Mouse (Mus musculus): ENCODE results near the gene H2-DMb2. TPM values are rescaled to one million over a fixed set of nuclear protein-coding genes. Genes with fewer than 3 reads are reported as not detected.

The H2-DMb2 gene
- total and polyA plus RNA-seq, 2 experiments from 2014 or later: 0.38 TPM; not detected in 1

GRCm38 (mm10) chr17:34122188-34122984, 20.7 kb upstream of the H2-DMb2 start, which contains the start of gene Brd2:
Gene Brd2, minus strand, starts transcription at chr17:34122634.
- peak within 1 kb of the TSS; percentile 100 for H3K27ac ChIP-seq (ENCODE audit: low read depth)
- H3K4me3 ChIP-seq (ENCODE audit: low read depth, low read length): peak within 1 kb of the TSS; percentile 95
- ATAC-seq (ENCODE audit: insufficient read depth, low read depth) (peak; percentile 52), DNase-seq (ENCODE audit: low spot score) (peak; percentile 96)
- peak within 1 kb of the TSS; percentile 90 for H3K4me2 ChIP-seq (ENCODE audit: low read depth, low read length)
- no peaks in the 10 kb centered on the region for H3K27me3 ChIP-seq (ENCODE audit: control insufficient read depth, insufficient read depth, low read length)
- WGBS: under 1% methylated on average over 65 of the region's 75 CpGs
- H3K36me3 ChIP-seq (replicated peaks; ENCODE audit: control insufficient read depth, insufficient read depth, low read length): peaks cover 9% of the 10 kb centered on the region
- peak within 1 kb of the TSS; percentile 97 for H3K9ac ChIP-seq (replicated peaks; ENCODE audit: low read depth, low read length)
- peaks cover 8% of the 10 kb centered on the region for H3K4me1 ChIP-seq (ENCODE audit: control insufficient read depth, insufficient read depth)
- TF ChIP-seq CTCF (IDR thresholded peaks at IDR 0.05; ENCODE audit: low read depth): no peak
- TF ChIP-seq EP300 (IDR thresholded peaks at IDR 0.05; ENCODE audit: low read depth): peak; percentile 85
- H3K9me3 ChIP-seq (replicated peaks; ENCODE audit: control insufficient read depth, low read length): no peaks in the 10 kb centered on the region

- peak overlapping the region; percentile 100 for H3K27ac ChIP-seq (ENCODE audit: low read depth)
- H3K4me3 ChIP-seq (ENCODE audit: low read depth, low read length): peak overlapping the region; percentile 95
- under 1% methylated on average over 7 of the region's 7 CpGs for WGBS
- DNase-seq (ENCODE audit: low spot score): no peak
- no peak for TF ChIP-seq CTCF (IDR thresholded peaks at IDR 0.05; ENCODE audit: low read depth)
- no peak for TF ChIP-seq EP300 (IDR thresholded peaks at IDR 0.05; ENCODE audit: low read depth)
- H3K36me3 ChIP-seq (replicated peaks; ENCODE audit: control insufficient read depth, insufficient read depth, low read length): peaks cover 9% of the 10 kb centered on the region
- peaks cover 16% of the 10 kb centered on the region for H3K4me1 ChIP-seq (ENCODE audit: control insufficient read depth, insufficient read depth)
- peak overlapping the region; percentile 90 for H3K4me2 ChIP-seq (ENCODE audit: low read depth, low read length)
- peak overlapping the region; percentile 97 for H3K9ac ChIP-seq (replicated peaks; ENCODE audit: low read depth, low read length)
- H3K9me3 ChIP-seq (replicated peaks; ENCODE audit: control insufficient read depth, low read length): no peaks in the 10 kb centered on the region
- ATAC-seq (ENCODE audit: insufficient read depth, low read depth): no peak
- no peaks in the 10 kb centered on the region for H3K27me3 ChIP-seq (ENCODE audit: control insufficient read depth, insufficient read depth, low read length)
These were observed 20.0 kb upstream of the H2-DMb2 start for GRCm38 (mm10) chr17:34123111-34123510.

DNA sequence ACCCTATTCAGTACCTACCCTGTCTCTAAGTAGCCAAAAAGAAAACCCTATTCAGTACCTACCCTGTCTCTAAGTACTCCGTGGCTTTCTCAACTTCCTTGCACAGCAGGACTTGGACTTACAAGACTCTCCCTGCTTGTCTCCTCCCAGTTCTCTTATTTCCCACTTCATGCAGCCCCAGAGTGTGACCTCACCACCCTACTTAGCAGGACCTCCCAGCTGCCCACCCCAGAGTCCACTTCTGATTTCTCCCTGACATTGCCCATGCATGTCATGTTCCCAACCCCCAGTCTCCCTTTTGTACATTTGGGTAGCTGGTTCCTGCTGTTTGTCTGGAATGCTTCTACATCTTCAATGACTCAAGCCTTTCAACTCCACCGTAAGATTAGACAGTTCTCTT, 19.6 kb upstream of the H2-DMb2 start:
- peak; percentile 58 for DNase-seq (ENCODE audit: low spot score)
- 0% methylated on average over 2 of the region's 2 CpGs for WGBS
- Histone ChIP-seq H3K4me2 (ENCODE audit: low read depth, low read length) (peak overlapping the region; percentile 90), H3K36me3 (replicated peaks; ENCODE audit: control insufficient read depth, insufficient read depth, low read length) (peaks cover 5% of the 10 kb centered on the region), H3K9ac (replicated peaks; ENCODE audit: low read depth, low read length) (peak overlapping the region; percentile 97), H3K9me3 (replicated peaks; ENCODE audit: control insufficient read depth, low read length) (no peaks in the 10 kb centered on the region), H3K4me1 (ENCODE audit: control insufficient read depth, insufficient read depth) (peaks cover 19% of the 10 kb centered on the region), H3K27ac (ENCODE audit: low read depth) (peak overlapping the region; percentile 100), H3K4me3 (ENCODE audit: low read depth, low read length) (peak overlapping the region; percentile 95), H3K27me3 (ENCODE audit: control insufficient read depth, insufficient read depth, low read length) (no peaks in the 10 kb centered on the region)
- ATAC-seq (ENCODE audit: insufficient read depth, low read depth): no peak
- no peak for TF ChIP-seq CTCF (IDR thresholded peaks at IDR 0.05; ENCODE audit: low read depth)
- no peak for TF ChIP-seq EP300 (IDR thresholded peaks at IDR 0.05; ENCODE audit: low read depth)

DNA sequence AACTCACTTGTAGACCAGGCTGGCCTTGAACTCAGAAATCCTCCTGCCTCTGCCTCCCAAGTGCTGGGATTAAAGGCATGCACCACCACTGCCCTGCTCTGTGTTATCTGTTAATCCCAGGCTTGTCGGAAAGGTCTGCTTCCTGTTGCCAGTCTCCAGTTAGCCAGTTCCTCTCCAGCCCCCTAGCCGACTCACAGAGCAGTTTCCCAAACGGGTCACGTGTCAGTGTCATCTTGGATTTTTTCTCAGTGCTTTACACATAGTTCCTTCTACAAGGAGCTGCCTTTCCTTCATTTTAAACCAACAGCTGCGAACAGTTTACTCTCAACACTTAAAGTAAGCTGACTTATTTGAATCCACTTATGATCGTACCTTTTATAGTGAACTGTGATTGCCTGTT, 18.5 kb upstream of the H2-DMb2 start:
- ATAC-seq (ENCODE audit: insufficient read depth, low read depth) (no peak), DNase-seq (ENCODE audit: low spot score) (no peak)
- Histone ChIP-seq H3K4me1 (ENCODE audit: control insufficient read depth, insufficient read depth) (peaks cover 19% of the 10 kb centered on the region), H3K4me2 (ENCODE audit: low read depth, low read length) (no peak overlapping the region), H3K4me3 (ENCODE audit: low read depth, low read length) (no peak overlapping the region), H3K27ac (ENCODE audit: low read depth) (no peak overlapping the region), H3K9ac (replicated peaks; ENCODE audit: low read depth, low read length) (no peak overlapping the region), H3K27me3 (ENCODE audit: control insufficient read depth, insufficient read depth, low read length) (no peaks in the 10 kb centered on the region), H3K36me3 (replicated peaks; ENCODE audit: control insufficient read depth, insufficient read depth, low read length) (no peaks in the 10 kb centered on the region), H3K9me3 (replicated peaks; ENCODE audit: control insufficient read depth, low read length) (no peaks in the 10 kb centered on the region)
- no peak for TF ChIP-seq EP300 (IDR thresholded peaks at IDR 0.05; ENCODE audit: low read depth)
- TF ChIP-seq CTCF (IDR thresholded peaks at IDR 0.05; ENCODE audit: low read depth): no peak
- WGBS: 59% methylated on average over 6 of the region's 6 CpGs

DNA sequence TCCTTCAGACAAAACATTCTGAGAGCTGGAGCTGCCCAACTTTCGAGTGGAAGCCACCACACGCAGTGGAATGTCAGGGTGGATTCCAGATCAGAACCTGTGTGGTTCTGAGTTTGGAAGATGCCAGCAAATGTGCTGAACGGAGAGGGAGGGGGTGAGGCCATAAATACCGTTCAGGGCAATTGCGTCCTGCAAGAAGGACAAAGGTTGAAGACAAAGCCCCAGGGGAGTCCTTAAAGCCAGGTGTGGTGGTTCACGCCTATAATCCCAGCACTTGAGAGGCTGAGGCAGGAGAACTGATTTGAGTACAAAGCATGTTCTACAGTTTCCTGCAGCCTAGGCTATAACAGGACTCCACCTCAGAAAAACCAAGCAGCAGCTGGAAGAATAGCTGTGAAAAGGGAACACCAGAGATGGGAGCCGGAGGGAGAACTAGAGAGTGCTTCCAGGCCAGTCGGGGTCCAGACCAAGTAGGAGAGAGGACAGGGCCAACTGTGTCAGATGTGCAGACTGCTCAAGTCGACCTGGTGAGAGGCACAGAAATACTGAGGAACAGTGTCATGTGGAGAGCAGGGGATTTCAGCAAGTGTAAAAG, 16.2 kb upstream of the H2-DMb2 start:
- H3K27ac ChIP-seq (ENCODE audit: low read depth): no peak overlapping the region
- H3K36me3 ChIP-seq (replicated peaks; ENCODE audit: control insufficient read depth, insufficient read depth, low read length): no peaks in the 10 kb centered on the region
- no peak overlapping the region for H3K9ac ChIP-seq (replicated peaks; ENCODE audit: low read depth, low read length)
- TF ChIP-seq EP300 (IDR thresholded peaks at IDR 0.05; ENCODE audit: low read depth) (no peak), CTCF (IDR thresholded peaks at IDR 0.05; ENCODE audit: low read depth) (no peak)
- DNase-seq (ENCODE audit: low spot score): no peak
- no peaks in the 10 kb centered on the region for H3K9me3 ChIP-seq (replicated peaks; ENCODE audit: control insufficient read depth, low read length)
- no peak overlapping the region for H3K4me2 ChIP-seq (ENCODE audit: low read depth, low read length)
- peaks cover 19% of the 10 kb centered on the region for H3K4me1 ChIP-seq (ENCODE audit: control insufficient read depth, insufficient read depth)
- no peaks in the 10 kb centered on the region for H3K27me3 ChIP-seq (ENCODE audit: control insufficient read depth, insufficient read depth, low read length)
- 63% methylated on average over 9 of the region's 9 CpGs for WGBS
- ATAC-seq (ENCODE audit: insufficient read depth, low read depth): no peak
- no peak overlapping the region for H3K4me3 ChIP-seq (ENCODE audit: low read depth, low read length)

All from heart, postnatal 0 days (tissue).